Mouse (Mus musculus): ENCODE results near the gene Lrrk1. TPM values are rescaled to one million over a fixed set of nuclear protein-coding genes. Genes with fewer than 3 reads are reported as not detected.

Gene Lrrk1
- polyA plus RNA-seq, 1 experiment from 2014 or later = 3.6 TPM

- Histone ChIP-seq H3K27ac (replicated peaks; ENCODE audit: low read depth, low read length) (no peak overlapping the region), H3K9me3 (ENCODE audit: control insufficient read depth, low read length) (no peaks in the 10 kb centered on the region), H3K4me1 (ENCODE audit: control insufficient read depth, insufficient read depth, low read length) (no peaks in the 10 kb centered on the region), H3K36me3 (ENCODE audit: control insufficient read depth, insufficient read depth, low read length) (no peaks in the 10 kb centered on the region), H3K9ac (replicated peaks; ENCODE audit: low read length) (no peak overlapping the region), H3K4me3 (replicated peaks; ENCODE audit: low read depth, low read length) (no peak overlapping the region), H3K27me3 (ENCODE audit: control insufficient read depth, insufficient read depth, low read length) (no peaks in the 10 kb centered on the region), H3K4me2 (ENCODE audit: low read length) (no peak overlapping the region)
- ATAC-seq (ENCODE audit: low FRiP score, low TSS enrichment) = no peak
- 88% methylated on average over 8 of the region's 8 CpGs for WGBS
- no peak for DNase-seq
These were observed 32.2 kb downstream of the Lrrk1 start for GRCm38 (mm10) chr7:66355791-66356522.

- no peak for DNase-seq
- H3K9me3 ChIP-seq (ENCODE audit: control insufficient read depth, low read length) = no peaks in the 10 kb centered on the region
- H3K4me2 ChIP-seq (ENCODE audit: low read length) = no peak overlapping the region
- H3K4me1 ChIP-seq (ENCODE audit: control insufficient read depth, insufficient read depth, low read length) = no peaks in the 10 kb centered on the region
- H3K4me3 ChIP-seq (replicated peaks; ENCODE audit: low read depth, low read length) = no peak overlapping the region
- H3K36me3 ChIP-seq (ENCODE audit: control insufficient read depth, insufficient read depth, low read length) = no peaks in the 10 kb centered on the region
- H3K27ac ChIP-seq (replicated peaks; ENCODE audit: low read depth, low read length) = no peak overlapping the region
- H3K9ac ChIP-seq (replicated peaks; ENCODE audit: low read length) = no peak overlapping the region
- WGBS = 74% methylated on average over 3 of the region's 3 CpGs
- no peak for ATAC-seq (ENCODE audit: low FRiP score, low TSS enrichment)
- H3K27me3 ChIP-seq (ENCODE audit: control insufficient read depth, insufficient read depth, low read length) = no peaks in the 10 kb centered on the region
These were observed 33.2 kb downstream of the Lrrk1 start for GRCm38 (mm10) chr7:66354911-66355310.

- DNase-seq (no peak), ATAC-seq (ENCODE audit: low FRiP score, low TSS enrichment) (no peak)
- peaks cover 8% of the 10 kb centered on the region; the same call in 1 of the 2 replicates for H3K4me1 ChIP-seq (ENCODE audit: control insufficient read depth, insufficient read depth, low read length)
- H3K4me3 ChIP-seq (replicated peaks; ENCODE audit: low read depth, low read length) = no peak overlapping the region
- H3K27me3 ChIP-seq (ENCODE audit: control insufficient read depth, insufficient read depth, low read length) = no peaks in the 10 kb centered on the region
- 87% methylated on average over 4 of the region's 4 CpGs for WGBS
- H3K36me3 ChIP-seq (ENCODE audit: control insufficient read depth, insufficient read depth, low read length) = no peaks in the 10 kb centered on the region
- H3K9me3 ChIP-seq (ENCODE audit: control insufficient read depth, low read length) = no peaks in the 10 kb centered on the region
- H3K9ac ChIP-seq (replicated peaks; ENCODE audit: low read length) = no peak overlapping the region
- H3K4me2 ChIP-seq (ENCODE audit: low read length) = no peak overlapping the region
- no peak overlapping the region for H3K27ac ChIP-seq (replicated peaks; ENCODE audit: low read depth, low read length)
These were observed 37.1 kb downstream of the Lrrk1 start for GRCm38 (mm10) chr7:66351074-66351473.

- WGBS = 75% methylated on average over 11 of the region's 11 CpGs
- ATAC-seq (ENCODE audit: low FRiP score, low TSS enrichment) = no peak
- H3K27me3 ChIP-seq (ENCODE audit: control insufficient read depth, insufficient read depth, low read length) = no peaks in the 10 kb centered on the region
- no peak overlapping the region for H3K9ac ChIP-seq (replicated peaks; ENCODE audit: low read length)
- H3K27ac ChIP-seq (replicated peaks; ENCODE audit: low read depth, low read length) = no peak overlapping the region
- H3K4me1 ChIP-seq (ENCODE audit: control insufficient read depth, insufficient read depth, low read length) = peaks cover 8% of the 10 kb centered on the region; the same call in 1 of the 2 replicates
- no peak overlapping the region for H3K4me2 ChIP-seq (ENCODE audit: low read length)
- no peak for DNase-seq
- no peak overlapping the region for H3K4me3 ChIP-seq (replicated peaks; ENCODE audit: low read depth, low read length)
- H3K9me3 ChIP-seq (ENCODE audit: control insufficient read depth, low read length) = no peaks in the 10 kb centered on the region
- H3K36me3 ChIP-seq (ENCODE audit: control insufficient read depth, insufficient read depth, low read length) = no peaks in the 10 kb centered on the region
These were observed 38.5 kb downstream of the Lrrk1 start for GRCm38 (mm10) chr7:66349670-66350069.

- Histone ChIP-seq H3K27ac (replicated peaks; ENCODE audit: low read depth, low read length) (no peak overlapping the region), H3K36me3 (ENCODE audit: control insufficient read depth, insufficient read depth, low read length) (no peaks in the 10 kb centered on the region), H3K4me1 (ENCODE audit: control insufficient read depth, insufficient read depth, low read length) (peaks cover 8% of the 10 kb centered on the region; the same call in 1 of the 2 replicates), H3K4me2 (ENCODE audit: low read length) (no peak overlapping the region), H3K4me3 (replicated peaks; ENCODE audit: low read depth, low read length) (no peak overlapping the region), H3K9ac (replicated peaks; ENCODE audit: low read length) (no peak overlapping the region), H3K9me3 (ENCODE audit: control insufficient read depth, low read length) (no peaks in the 10 kb centered on the region), H3K27me3 (ENCODE audit: control insufficient read depth, insufficient read depth, low read length) (no peaks in the 10 kb centered on the region)
- WGBS = 88% methylated on average over 10 of the region's 10 CpGs
- DNase-seq (no peak), ATAC-seq (ENCODE audit: low FRiP score, low TSS enrichment) (no peak)
These were observed 39.6 kb downstream of the Lrrk1 start for GRCm38 (mm10) chr7:66348588-66348987.

GRCm38 (mm10) chr7:66346959-66347663, 41.0 kb downstream of the Lrrk1 start:
- Histone ChIP-seq H3K27me3 (ENCODE audit: control insufficient read depth, insufficient read depth, low read length) (no peaks in the 10 kb centered on the region), H3K9me3 (ENCODE audit: control insufficient read depth, low read length) (no peaks in the 10 kb centered on the region), H3K36me3 (ENCODE audit: control insufficient read depth, insufficient read depth, low read length) (no peaks in the 10 kb centered on the region), H3K4me2 (ENCODE audit: low read length) (0 out of 2 replicates have a peak overlapping the region, but pooled peaks have one; percentile 1), H3K4me3 (replicated peaks; ENCODE audit: low read depth, low read length) (no peak overlapping the region), H3K27ac (replicated peaks; ENCODE audit: low read depth, low read length) (peak overlapping the region; percentile 58; the same call in 1 of the 2 replicates), H3K4me1 (ENCODE audit: control insufficient read depth, insufficient read depth, low read length) (peaks cover 8% of the 10 kb centered on the region; the same call in 1 of the 2 replicates), H3K9ac (replicated peaks; ENCODE audit: low read length) (no peak overlapping the region)
- ATAC-seq (ENCODE audit: low FRiP score, low TSS enrichment) (peak; percentile 82), DNase-seq (peak; percentile 68)
- WGBS = 43% methylated on average over 9 of the region's 9 CpGs

GRCm38 (mm10) chr7:66343307-66343706, 44.8 kb downstream of the Lrrk1 start:
- Histone ChIP-seq H3K4me2 (ENCODE audit: low read length) (no peak overlapping the region), H3K27ac (replicated peaks; ENCODE audit: low read depth, low read length) (no peak overlapping the region), H3K27me3 (ENCODE audit: control insufficient read depth, insufficient read depth, low read length) (no peaks in the 10 kb centered on the region), H3K4me1 (ENCODE audit: control insufficient read depth, insufficient read depth, low read length) (peaks cover 8% of the 10 kb centered on the region; the same call in 1 of the 2 replicates), H3K36me3 (ENCODE audit: control insufficient read depth, insufficient read depth, low read length) (no peaks in the 10 kb centered on the region), H3K9ac (replicated peaks; ENCODE audit: low read length) (no peak overlapping the region), H3K9me3 (ENCODE audit: control insufficient read depth, low read length) (no peaks in the 10 kb centered on the region), H3K4me3 (replicated peaks; ENCODE audit: low read depth, low read length) (no peak overlapping the region)
- DNase-seq = no peak
- no peak for ATAC-seq (ENCODE audit: low FRiP score, low TSS enrichment)
- 93% methylated on average over 5 of the region's 5 CpGs for WGBS

GRCm38 (mm10) chr7:66342831-66343230, 45.3 kb downstream of the Lrrk1 start:
- 82% methylated on average over 6 of the region's 6 CpGs for whole genome bisulfite sequencing
- Histone ChIP-seq H3K36me3 (ENCODE audit: control insufficient read depth, insufficient read depth, low read length) (no peaks in the 10 kb centered on the region), H3K9ac (replicated peaks; ENCODE audit: low read length) (no peak overlapping the region), H3K4me3 (replicated peaks; ENCODE audit: low read depth, low read length) (no peak overlapping the region), H3K27me3 (ENCODE audit: control insufficient read depth, insufficient read depth, low read length) (no peaks in the 10 kb centered on the region), H3K9me3 (ENCODE audit: control insufficient read depth, low read length) (no peaks in the 10 kb centered on the region), H3K4me2 (ENCODE audit: low read length) (no peak overlapping the region), H3K27ac (replicated peaks; ENCODE audit: low read depth, low read length) (no peak overlapping the region), H3K4me1 (ENCODE audit: control insufficient read depth, insufficient read depth, low read length) (peaks cover 8% of the 10 kb centered on the region; the same call in 1 of the 2 replicates)
- no peak for ATAC-seq (ENCODE audit: low FRiP score, low TSS enrichment)
- DNase-seq = no peak

Data from midbrain, embryonic 14.5 days (tissue).